Mouse (Mus musculus) midbrain, embryonic 12.5 days (tissue): ENCODE results near the gene Nif3l1. TPM values are rescaled to one million over a fixed set of nuclear protein-coding genes. Genes with fewer than 3 reads are reported as not detected.
A peak's percentile ranks its signal among the peaks of the same experiment; 100 is the strongest.

Experiments used
- ATAC-seq: fragments of 200-750 bp; cut with Nextera tagmentation; 2 replicates; pipeline ENCODE4 v1.8.0; 2017; ENCODE audit warnings: low read depth, moderate TSS enrichment, moderate library complexity; ENCODE audit not compliant: low FRiP score
- H3K27ac ChIP-seq: fragments of 300-500 bp; sonication (generic); replicated peaks from 2 replicates; pipeline ENCODE4 v1.5.1; 2016; ENCODE audit warnings: mild to moderate bottlenecking
- H3K27me3 ChIP-seq: fragments of 300-500 bp; sonication (generic); 2 replicates; pipeline ENCODE4 v1.6.1; 2016; ENCODE audit warnings: mild to moderate bottlenecking
- H3K36me3 ChIP-seq: fragments of 300-500 bp; sonication (generic); 2 replicates; pipeline ENCODE4 v1.6.1; 2016
- H3K4me1 ChIP-seq: fragments of 300-500 bp; sonication (generic); 2 replicates; pipeline ENCODE4 v1.6.1; 2016
- H3K4me2 ChIP-seq: fragments of 300-500 bp; sonication (generic); replicated peaks from 2 replicates; pipeline ENCODE4 v1.6.1; 2016; ENCODE audit warnings: mild to moderate bottlenecking, moderate library complexity
- H3K4me3 ChIP-seq: fragments of 300-500 bp; sonication (generic); 2 replicates; pipeline ENCODE4 v1.5.1; 2016; ENCODE audit warnings: mild to moderate bottlenecking
- H3K9ac ChIP-seq: fragments of 300-500 bp; sonication (generic); replicated peaks from 2 replicates; pipeline ENCODE4 v1.6.1; 2016; ENCODE audit warnings: mild to moderate bottlenecking, moderate library complexity
- H3K9me3 ChIP-seq: fragments of 300-500 bp; sonication (generic); 2 replicates; pipeline ENCODE4 v1.6.1; 2016; ENCODE audit warnings: mild to moderate bottlenecking
- WGBS: fragments of 180-500 bp; shearing (Covaris S2); methylation state at CpG from one replicate; pipeline ENCODE4 v1.1.7; 2016; 5-methylcytosine and 5-hydroxymethylcytosine counted together
- polyA plus RNA-seq: library from polyadenylated mRNA; unstranded; fragments of >200 nt; fragmentation: Nextera tagmentation; extraction: Ambion mirVana; gene quantifications from 2 replicates; pipeline ENCODE4 v1.2.1, GENCODE M21; 2016

The Nif3l1 gene
- 59.5 and 61.8 TPM in 2 replicates for polyA plus RNA-seq

GRCm38 (mm10) chr1:58445143-58445722 lies at the start of gene Nif3l1, which contains the start of gene Ppil3:
Gene Nif3l1, plus strand, starts transcription at chr1:58445151.
Gene Ppil3, minus strand, starts transcription at chr1:58445486.
- Histone ChIP-seq H3K36me3 (peaks cover 30% of the 10 kb centered on the region), H3K4me1 (peaks cover 22% of the 10 kb centered on the region), H3K27me3 (no peaks in the 10 kb centered on the region), H3K4me2 (peak within 1 kb of the TSS; percentile 62), H3K4me3 (peak within 1 kb of the TSS; percentile 56), H3K9ac (peak within 1 kb of the TSS; percentile 80), H3K9me3 (no peaks in the 10 kb centered on the region), H3K27ac (peak within 1 kb of the TSS; percentile 86)
- WGBS: under 1% methylated on average over 33 of the region's 33 CpGs
- peak; percentile 94 for ATAC-seq

GRCm38 (mm10) chr1:58395341-58395740 lies 49.6 kb upstream of the Nif3l1 start:
- Histone ChIP-seq H3K27me3 (no peaks in the 10 kb centered on the region), H3K4me3 (no peak overlapping the region), H3K4me2 (no peak overlapping the region), H3K27ac (no peak overlapping the region), H3K9me3 (no peaks in the 10 kb centered on the region), H3K9ac (no peak overlapping the region), H3K4me1 (peaks cover 15% of the 10 kb centered on the region), H3K36me3 (peaks cover 56% of the 10 kb centered on the region)
- 92% methylated on average over 3 of the region's 3 CpGs for WGBS
- no peak for ATAC-seq

GRCm38 (mm10) chr1:58396179-58396578 lies 48.8 kb upstream of the Nif3l1 start:
- H3K4me3 ChIP-seq: no peak overlapping the region
- H3K27ac ChIP-seq: no peak overlapping the region
- H3K9me3 ChIP-seq: no peaks in the 10 kb centered on the region
- 89% methylated on average over 1 of the region's 1 CpGs for WGBS
- H3K9ac ChIP-seq: no peak overlapping the region
- H3K4me2 ChIP-seq: no peak overlapping the region
- H3K4me1 ChIP-seq: peaks cover 14% of the 10 kb centered on the region
- ATAC-seq: no peak
- H3K36me3 ChIP-seq: peaks cover 64% of the 10 kb centered on the region
- no peaks in the 10 kb centered on the region for H3K27me3 ChIP-seq

DNA sequence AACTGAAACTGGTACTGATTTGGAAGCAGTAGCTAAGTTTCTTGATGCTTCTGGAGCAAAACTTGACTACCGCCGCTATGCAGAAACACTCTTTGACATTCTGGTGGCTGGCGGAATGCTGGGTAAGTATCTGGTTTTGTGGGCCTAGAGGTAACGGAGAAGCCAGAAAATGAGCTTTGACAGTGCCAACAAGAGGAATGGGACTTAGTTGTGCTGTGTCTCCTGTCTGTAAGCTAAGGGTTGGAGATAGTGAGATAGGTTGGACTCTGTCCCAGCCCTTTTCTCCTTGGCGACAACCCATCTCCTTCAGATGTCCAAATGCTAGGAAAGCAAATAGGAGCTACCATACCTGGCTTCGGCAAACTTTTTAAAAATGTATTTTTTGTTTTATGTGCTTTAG lies 47.2 kb upstream of the Nif3l1 start:
- Histone ChIP-seq H3K9me3 (no peaks in the 10 kb centered on the region), H3K27me3 (no peaks in the 10 kb centered on the region), H3K4me3 (no peak overlapping the region), H3K36me3 (peaks cover 79% of the 10 kb centered on the region), H3K27ac (no peak overlapping the region), H3K4me1 (peaks cover 5% of the 10 kb centered on the region), H3K9ac (no peak overlapping the region), H3K4me2 (no peak overlapping the region)
- WGBS: 95% methylated on average over 6 of the region's 6 CpGs
- ATAC-seq: no peak

- Histone ChIP-seq H3K9ac (no peak overlapping the region), H3K4me2 (no peak overlapping the region), H3K4me3 (no peak overlapping the region), H3K27me3 (no peaks in the 10 kb centered on the region), H3K27ac (no peak overlapping the region), H3K36me3 (peaks cover 91% of the 10 kb centered on the region), H3K4me1 (no peaks in the 10 kb centered on the region), H3K9me3 (no peaks in the 10 kb centered on the region)
- 94% methylated on average over 6 of the region's 6 CpGs for WGBS
- ATAC-seq: no peak
Observed at GRCm38 (mm10) chr1:58401396-58401795, 43.6 kb upstream of the Nif3l1 start.

- Histone ChIP-seq H3K4me3 (no peak overlapping the region), H3K4me2 (no peak overlapping the region), H3K27me3 (no peaks in the 10 kb centered on the region), H3K4me1 (no peaks in the 10 kb centered on the region), H3K27ac (no peak overlapping the region), H3K36me3 (peaks cover 71% of the 10 kb centered on the region), H3K9me3 (no peaks in the 10 kb centered on the region), H3K9ac (no peak overlapping the region)
- WGBS: 93% methylated on average over 5 of the region's 5 CpGs
- no peak for ATAC-seq
Observed at GRCm38 (mm10) chr1:58403745-58404144, 41.2 kb upstream of the Nif3l1 start.

- no peaks in the 10 kb centered on the region for H3K27me3 ChIP-seq
- no peak for ATAC-seq
- no peaks in the 10 kb centered on the region for H3K9me3 ChIP-seq
- WGBS: 94% methylated on average over 7 of the region's 7 CpGs
- no peak overlapping the region for H3K27ac ChIP-seq
- H3K4me1 ChIP-seq: no peaks in the 10 kb centered on the region
- no peak overlapping the region for H3K4me3 ChIP-seq
- peaks cover 66% of the 10 kb centered on the region for H3K36me3 ChIP-seq
- H3K9ac ChIP-seq: no peak overlapping the region
- H3K4me2 ChIP-seq: no peak overlapping the region
Observed at GRCm38 (mm10) chr1:58407321-58407720, 37.6 kb upstream of the Nif3l1 start.

- 86% methylated on average over 6 of the region's 6 CpGs for WGBS
- peaks cover 66% of the 10 kb centered on the region for H3K36me3 ChIP-seq
- H3K4me2 ChIP-seq: no peak overlapping the region
- H3K9ac ChIP-seq: no peak overlapping the region
- no peak for ATAC-seq
- no peak overlapping the region for H3K27ac ChIP-seq
- no peaks in the 10 kb centered on the region for H3K4me1 ChIP-seq
- no peak overlapping the region for H3K4me3 ChIP-seq
- no peaks in the 10 kb centered on the region for H3K9me3 ChIP-seq
- no peaks in the 10 kb centered on the region for H3K27me3 ChIP-seq
Observed at GRCm38 (mm10) chr1:58408141-58408540, 36.8 kb upstream of the Nif3l1 start.

GRCm38 (mm10) chr1:58409553-58410197 lies 35.3 kb upstream of the Nif3l1 start:
- no peaks in the 10 kb centered on the region for H3K9me3 ChIP-seq
- H3K4me3 ChIP-seq: no peak overlapping the region
- ATAC-seq: no peak
- H3K27ac ChIP-seq: no peak overlapping the region
- peaks cover 66% of the 10 kb centered on the region for H3K36me3 ChIP-seq
- H3K4me2 ChIP-seq: no peak overlapping the region
- H3K4me1 ChIP-seq: no peaks in the 10 kb centered on the region
- H3K9ac ChIP-seq: no peak overlapping the region
- no peaks in the 10 kb centered on the region for H3K27me3 ChIP-seq
- 88% methylated on average over 5 of the region's 5 CpGs for WGBS

DNA sequence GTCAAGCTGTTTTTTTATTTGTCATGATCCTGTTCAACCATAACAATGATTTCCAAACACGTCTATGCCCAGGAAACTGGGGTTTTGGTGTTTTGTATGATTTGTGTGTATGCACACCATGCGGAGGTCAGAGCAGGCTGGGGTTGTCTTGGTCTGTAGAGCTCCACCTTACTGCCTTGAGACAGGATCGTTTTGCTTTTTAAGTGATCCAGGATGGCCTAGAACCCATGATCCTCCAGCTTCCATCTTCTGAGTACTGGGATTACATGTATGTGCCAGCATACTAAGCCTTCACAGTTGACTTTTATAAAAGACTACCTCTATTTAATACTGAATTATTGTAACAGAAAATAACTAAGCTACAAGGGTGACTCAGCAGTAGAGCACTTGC lies 34.8 kb upstream of the Nif3l1 start:
- ATAC-seq: no peak
- H3K9ac ChIP-seq: no peak overlapping the region
- H3K4me3 ChIP-seq: no peak overlapping the region
- H3K4me2 ChIP-seq: no peak overlapping the region
- H3K27me3 ChIP-seq: no peaks in the 10 kb centered on the region
- H3K27ac ChIP-seq: no peak overlapping the region
- H3K36me3 ChIP-seq: peaks cover 67% of the 10 kb centered on the region
- WGBS: 87% methylated on average over 3 of the region's 3 CpGs
- no peaks in the 10 kb centered on the region for H3K9me3 ChIP-seq
- no peaks in the 10 kb centered on the region for H3K4me1 ChIP-seq

DNA sequence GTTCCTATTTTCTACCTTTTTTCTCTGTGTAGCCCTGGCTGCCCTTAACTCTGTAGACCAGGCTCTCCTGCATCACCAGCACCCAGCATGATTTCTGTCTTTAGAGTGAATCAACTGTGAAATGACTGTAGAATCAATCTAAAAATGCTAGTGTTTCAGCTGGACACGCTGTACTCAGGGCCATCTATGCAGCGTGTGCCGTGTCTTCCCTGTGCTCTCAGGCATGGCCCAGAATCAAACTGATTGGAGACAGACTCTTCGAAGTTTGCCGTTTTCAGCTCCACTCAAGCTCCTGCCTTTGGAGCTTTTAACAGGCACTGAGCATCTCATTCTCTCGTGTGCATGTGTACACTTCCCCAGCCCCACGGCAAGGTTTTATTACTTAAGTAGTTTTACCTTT lies 34.2 kb upstream of the Nif3l1 start:
- Histone ChIP-seq H3K27me3 (no peaks in the 10 kb centered on the region), H3K4me2 (no peak overlapping the region), H3K9ac (no peak overlapping the region), H3K4me3 (no peak overlapping the region), H3K36me3 (peaks cover 66% of the 10 kb centered on the region), H3K27ac (no peak overlapping the region), H3K4me1 (no peaks in the 10 kb centered on the region), H3K9me3 (no peaks in the 10 kb centered on the region)
- WGBS: 91% methylated on average over 7 of the region's 7 CpGs
- no peak for ATAC-seq

GRCm38 (mm10) chr1:58415442-58415841 lies 29.5 kb upstream of the Nif3l1 start:
- Histone ChIP-seq H3K27ac (no peak overlapping the region), H3K9me3 (no peaks in the 10 kb centered on the region), H3K9ac (no peak overlapping the region), H3K4me2 (no peak overlapping the region), H3K36me3 (peaks cover 89% of the 10 kb centered on the region), H3K4me1 (no peaks in the 10 kb centered on the region), H3K4me3 (no peak overlapping the region), H3K27me3 (no peaks in the 10 kb centered on the region)
- WGBS: 28% methylated on average over 1 of the region's 1 CpGs
- ATAC-seq: no peak
